Mouse (Mus musculus): Measurements from ENCODE around the gene D6Ertd527e.
"Not testable (repeated sequence)": the region's sequence is repeated elsewhere in the genome, so short reads cannot be mapped to it uniquely, and the experiment has no call there.

D6Ertd527e gene

DNA sequence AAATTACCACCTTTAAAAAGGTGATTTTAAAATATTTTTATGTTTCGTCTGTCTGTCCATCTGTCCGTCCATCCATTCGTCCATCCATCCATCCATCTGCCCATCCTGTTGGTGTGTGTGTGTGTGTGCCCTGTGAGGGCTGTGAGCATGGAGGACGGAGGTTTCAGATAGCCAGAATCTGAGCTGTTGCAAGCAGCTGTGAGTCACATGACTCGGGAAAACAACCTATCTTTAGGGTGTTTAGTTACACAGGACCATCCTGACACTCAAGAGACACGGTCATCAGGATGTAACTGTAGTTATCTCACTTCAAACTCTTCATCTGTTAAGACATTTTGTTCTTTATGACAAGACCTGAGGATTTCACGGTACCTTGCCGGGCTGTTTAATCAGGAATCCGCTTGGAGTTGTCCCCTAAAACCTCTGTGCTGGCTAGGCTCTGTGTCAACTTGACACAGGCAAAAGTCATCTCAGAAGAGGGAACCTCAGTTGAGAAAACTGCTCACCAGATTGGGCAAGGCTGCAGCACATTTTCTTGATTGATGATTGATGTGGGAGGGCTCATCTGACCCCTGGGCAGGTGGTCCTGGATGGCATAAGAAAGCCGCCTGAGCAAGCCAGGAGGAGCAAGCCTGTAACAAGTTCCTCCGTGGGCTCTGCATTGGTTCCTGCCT, at the start of gene D6Ertd527e:
D6Ertd527e (plus strand) TSS at position 624 of the 674 bp plus-strand sequence.
- no peak for DNase-seq (ENCODE audit: low spot score in 2 of 2)

DNA sequence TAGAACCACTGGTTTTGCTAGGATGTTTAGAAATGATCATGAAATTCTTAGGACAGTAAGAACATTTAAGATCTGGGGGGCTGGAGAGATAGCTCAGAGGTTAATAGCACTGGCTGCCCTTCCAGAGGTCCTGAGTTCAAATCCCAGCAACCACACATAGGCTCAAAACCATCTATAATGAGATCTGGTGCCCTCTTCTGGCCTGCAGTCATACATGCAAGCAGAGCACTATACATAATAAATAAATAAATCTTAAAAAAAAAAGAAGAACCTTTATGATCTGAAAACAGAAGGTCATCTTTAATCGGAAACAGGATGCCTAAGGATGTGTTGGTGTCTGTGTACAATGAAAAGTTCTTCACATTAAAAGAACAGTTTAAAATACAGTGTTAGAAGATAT, 44.8 kb upstream of the D6Ertd527e start:
- no peak for DNase-seq (ENCODE audit: low spot score in 2 of 2)

DNA sequence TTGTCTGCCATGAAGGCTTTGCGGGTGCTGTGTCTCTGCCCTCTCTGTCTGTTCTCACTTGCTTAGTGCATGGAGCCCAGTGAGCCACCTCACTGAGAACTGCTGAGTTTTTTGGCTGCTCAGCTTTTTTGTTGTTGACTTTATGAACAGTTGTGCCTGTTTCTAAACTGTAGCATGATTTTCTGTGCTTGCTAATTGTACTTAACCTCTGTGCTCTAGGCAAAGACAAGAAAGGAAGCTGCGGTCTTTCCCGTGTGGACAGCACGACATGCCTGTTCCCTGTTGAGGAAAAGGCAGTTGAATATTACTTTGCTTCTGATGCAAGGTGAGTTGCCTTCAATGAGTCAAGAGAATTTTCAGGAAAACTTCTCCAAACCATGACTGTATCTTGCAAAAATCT, 41.0 kb upstream of the D6Ertd527e start:
- DNase-seq (ENCODE audit: low spot score in 2 of 2): no peak

DNA sequence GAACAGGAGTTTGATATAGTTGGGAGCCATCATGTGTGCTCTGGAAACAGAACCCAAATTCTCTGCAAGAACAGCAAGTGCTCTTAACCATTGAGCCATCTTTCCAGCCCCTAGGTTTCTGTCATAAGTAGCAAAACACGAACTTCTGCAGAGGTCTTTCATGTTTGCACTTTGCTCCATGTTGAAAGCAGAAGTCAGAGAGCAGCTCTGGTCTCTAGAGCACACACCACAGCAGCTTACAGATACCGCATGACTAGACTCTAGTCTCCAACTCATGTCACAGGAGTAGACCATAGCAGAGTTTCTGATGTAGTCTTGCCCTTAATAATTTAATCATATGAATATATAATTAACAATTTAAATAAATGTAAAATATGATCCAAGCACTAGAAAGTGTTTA, 36.3 kb upstream of the D6Ertd527e start:
- no peak for DNase-seq (ENCODE audit: low spot score in 2 of 2)

DNA sequence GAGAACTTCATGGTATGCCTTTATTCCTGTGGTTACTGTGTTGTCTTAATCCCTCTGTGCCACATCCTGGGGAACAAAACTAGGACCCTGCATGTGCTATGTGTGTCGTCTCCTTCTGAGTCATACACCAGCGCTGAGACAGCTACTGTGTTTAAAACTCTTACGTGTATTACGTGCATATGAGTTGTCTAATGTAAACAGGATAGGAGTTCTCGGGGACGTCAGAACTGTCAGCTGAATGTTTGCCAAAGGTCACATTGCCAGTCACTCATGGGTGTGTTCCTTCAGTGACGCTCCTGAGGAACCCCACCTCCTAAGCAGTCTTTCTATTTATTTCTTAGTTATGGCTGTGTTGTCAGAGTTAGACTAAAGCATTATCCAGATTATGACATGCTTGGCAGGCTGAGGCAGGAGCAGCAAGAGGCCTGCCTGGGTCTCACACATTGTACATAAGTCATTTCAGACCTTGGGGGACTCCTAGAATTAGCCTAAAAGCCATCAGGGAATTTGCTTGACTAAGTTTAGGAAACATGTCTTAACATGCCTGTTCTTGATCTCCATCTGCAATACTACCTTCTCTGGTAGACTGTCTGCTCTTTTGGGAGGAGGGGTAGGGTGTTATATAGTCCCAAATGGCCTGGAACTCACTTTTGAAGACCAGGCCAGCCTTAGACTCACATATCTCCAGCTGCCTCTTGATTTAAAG, 35.2 kb upstream of the D6Ertd527e start:
- DNase-seq (ENCODE audit: low spot score in 2 of 2): no peak

DNA sequence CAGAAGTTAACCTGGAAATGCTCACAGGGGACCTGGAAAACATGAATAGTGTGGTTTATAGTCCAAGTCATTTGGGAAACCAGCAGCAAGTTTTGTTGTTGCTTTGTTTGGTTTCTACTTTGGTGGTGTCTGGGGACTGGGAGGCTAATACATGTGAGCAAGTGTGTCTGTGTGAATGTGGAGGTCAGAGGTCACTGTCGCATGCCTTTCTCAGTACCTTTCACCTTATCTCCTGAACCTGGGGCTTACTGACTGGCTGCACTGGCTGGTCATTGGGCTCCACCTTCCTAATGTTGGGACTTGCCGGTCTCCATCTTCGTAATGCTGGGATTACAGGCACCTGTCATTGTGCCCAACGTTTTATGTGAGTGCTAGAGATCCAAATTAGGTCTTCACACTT, 33.9 kb upstream of the D6Ertd527e start:
- no peak for DNase-seq (ENCODE audit: low spot score in 2 of 2)

DNA sequence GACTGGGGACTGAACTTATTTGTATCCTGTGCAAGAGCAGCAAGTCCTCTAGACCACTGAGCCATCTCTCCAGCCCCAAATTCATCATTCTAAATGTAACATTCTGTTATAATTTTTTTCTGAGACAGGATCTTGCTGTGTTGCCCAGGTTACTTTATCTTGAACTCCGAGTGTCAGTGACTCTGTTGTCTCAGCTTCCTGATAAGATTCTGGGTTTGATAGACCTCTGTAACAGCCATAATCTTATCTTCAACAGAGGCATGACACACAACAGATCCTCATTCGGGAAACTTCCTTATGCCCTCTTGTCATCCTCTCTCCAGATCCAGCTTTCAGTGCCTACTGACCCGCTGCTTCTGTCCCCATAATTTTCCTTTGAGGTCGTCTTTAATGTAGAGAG, 31.8 kb upstream of the D6Ertd527e start:
- no peak for DNase-seq (ENCODE audit: low spot score in 2 of 2)

DNA sequence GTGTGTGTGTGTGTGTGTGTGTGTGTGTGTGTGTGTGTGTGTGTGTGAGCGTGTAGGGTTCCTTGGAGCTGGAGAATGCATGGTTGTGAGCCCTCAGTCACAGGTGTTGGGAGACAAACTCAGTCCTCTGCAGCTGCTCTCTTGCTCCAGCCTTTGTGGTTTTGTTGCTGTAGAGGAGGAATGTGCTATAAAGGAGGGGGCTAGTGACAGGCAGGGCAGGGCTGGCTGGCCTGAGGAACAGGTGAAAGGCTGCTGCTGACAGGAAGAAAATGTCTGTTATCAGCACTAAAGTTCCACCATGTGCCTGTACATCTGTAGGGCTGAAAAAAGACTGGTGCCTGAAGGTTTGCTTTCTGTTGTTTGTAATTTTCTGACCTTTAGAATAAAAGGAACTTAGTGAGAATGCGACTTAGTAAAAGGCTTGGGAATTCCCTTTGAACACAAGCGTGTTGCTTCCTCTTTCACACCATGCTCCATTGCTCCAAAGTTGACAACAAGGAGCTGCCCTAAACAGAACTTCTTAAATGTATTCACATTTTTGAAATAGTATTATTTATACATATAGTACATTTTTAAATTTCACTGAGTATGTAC, 29.4 kb upstream of the D6Ertd527e start:
- DNase-seq (ENCODE audit: low spot score in 2 of 2): peak in 1 of 2 experiments; percentile 23

DNA sequence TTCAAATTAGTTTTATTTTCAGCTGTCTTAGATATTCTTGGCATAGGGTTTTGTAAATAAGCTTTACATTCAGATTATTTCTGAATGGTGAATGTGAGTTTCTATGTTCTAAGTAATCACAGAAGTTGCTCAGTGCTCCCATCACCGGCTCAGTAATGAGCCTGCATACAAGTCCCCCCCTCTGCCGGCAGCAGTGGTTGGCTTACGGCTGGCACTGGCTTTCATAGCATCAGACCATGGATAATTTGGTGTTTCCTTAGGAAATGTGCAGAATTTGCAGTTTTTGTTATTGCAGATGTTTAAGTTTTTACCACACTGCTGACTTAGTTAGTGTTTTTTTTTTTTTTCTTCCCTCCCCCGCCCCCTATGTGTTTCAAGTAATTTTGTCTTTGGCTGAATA, 25.1 kb upstream of the D6Ertd527e start:
- no peak for DNase-seq (ENCODE audit: low spot score in 2 of 2)

DNA sequence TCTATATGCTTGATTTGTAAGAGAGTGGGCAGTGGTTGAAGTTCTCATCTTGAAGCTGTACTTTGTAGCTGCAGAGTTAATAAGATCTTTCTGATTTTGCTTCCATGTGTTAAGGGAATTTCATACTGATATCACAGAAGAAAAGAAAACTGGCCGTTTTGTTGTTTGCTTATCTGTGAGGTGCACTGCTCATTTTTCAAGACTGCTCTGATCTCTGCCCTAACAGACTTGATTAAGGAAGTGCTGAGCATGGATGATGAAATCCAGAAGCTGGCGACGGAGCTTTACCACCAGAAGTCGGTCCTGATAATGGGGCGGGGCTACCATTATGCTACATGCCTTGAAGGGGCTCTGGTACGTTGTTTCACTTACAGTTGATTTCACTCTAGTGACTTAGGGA, 19.5 kb upstream of the D6Ertd527e start:
- no peak for DNase-seq (ENCODE audit: low spot score in 2 of 2)

DNA sequence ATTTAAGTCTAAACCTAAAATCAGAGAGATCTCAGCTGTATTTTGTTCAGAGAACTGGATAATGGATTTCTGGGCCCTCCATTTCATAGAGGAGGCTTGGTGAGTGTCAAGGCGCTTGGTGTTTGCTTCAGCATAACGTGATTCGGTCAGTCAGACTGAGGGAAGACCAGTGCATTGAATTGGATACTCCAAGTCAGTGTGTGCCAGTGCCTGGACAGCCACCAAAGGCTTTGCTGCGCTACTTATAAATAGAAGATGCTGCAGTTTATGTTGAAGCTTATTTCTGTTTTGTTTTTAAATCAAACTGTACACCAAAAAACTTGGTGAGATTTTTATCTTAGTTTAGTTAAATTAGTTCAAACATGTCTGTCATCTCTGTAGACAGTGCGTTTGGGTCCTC, 16.2 kb upstream of the D6Ertd527e start:
- no peak for DNase-seq (ENCODE audit: low spot score in 2 of 2)

DNA sequence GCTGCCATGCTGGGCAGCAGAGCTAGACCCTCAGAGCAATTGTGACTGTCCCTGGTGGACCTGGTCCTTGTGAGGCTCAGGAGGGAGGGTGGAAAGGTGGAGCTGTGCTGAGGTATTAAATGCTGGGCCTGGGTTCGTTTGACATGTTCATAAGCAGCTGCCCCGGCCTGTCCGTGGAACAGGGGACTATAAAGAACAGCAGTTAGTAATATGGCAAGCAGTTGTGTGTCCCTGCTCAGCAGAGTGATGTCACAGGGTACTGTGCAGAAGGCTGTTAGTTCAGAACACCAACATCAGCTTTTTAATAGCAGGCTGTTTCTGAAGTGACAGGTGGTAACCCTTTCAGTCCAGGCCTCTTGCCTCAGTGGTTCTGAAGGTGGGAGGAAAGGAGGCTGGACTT, 13.7 kb upstream of the D6Ertd527e start:
- DNase-seq (ENCODE audit: low spot score in 2 of 2): no peak

DNA sequence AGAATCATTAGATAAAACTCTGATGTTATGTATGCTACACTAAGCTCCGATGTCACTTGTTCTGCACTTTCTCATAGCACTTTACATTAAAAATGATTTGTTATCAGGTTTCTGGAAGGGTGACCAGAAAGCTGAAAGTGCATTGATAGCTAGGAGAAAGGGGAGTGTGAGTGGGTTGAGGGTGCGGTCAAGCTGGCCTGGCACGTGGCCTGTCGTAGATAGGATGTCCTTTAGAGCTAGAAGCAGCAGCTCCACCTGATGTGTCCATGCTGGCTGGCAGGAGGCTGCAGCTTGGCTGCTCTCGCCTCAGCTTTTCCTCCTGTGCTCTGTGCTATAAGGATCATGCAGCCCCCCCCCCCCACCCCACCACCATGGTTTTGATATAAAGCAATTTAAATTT, 12.1 kb upstream of the D6Ertd527e start:
- DNase-seq (ENCODE audit: low spot score in 2 of 2): no peak

DNA sequence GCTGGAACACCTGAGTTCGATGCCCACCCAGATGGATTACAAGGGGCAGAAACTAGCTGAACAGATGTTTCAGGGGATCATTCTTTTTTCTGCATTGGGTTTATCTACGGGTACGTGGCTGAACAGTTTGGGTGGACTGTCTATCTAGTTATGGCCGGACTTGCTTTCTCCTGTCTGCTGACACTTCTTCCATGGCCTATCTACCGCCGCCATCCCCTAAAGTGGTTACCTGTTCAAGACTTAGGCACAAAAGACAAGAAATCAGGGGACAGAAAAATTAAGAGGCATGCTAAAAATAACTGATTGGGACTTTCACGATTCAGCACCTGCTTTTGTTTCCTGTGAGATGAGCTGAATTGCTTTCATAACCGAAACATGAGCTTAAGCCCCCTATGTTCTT, 10.9 kb upstream of the D6Ertd527e start:
- not testable (repeated sequence) for DNase-seq (ENCODE audit: low spot score in 2 of 2)

DNA sequence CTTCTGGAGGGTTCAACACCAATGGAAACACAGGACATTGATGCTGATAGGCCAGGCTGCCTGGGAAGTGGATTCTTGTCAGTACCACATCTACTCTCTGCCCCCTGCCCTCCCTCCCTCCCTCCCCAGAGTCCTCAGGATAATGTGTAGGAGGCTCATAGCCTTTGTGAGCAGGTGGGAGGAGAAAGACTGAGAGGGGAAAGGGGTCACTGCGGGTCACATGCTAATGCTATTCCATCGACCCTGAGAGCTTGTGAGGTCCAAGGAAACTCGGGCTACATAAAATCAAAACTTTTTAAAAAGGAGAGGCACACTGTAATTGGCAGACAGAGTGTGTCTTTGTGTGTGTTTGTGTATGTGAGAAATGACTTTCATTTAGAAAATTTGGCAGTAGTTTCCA, 5.3 kb upstream of the D6Ertd527e start:
- DNase-seq (ENCODE audit: low spot score in 2 of 2): no peak

DNA sequence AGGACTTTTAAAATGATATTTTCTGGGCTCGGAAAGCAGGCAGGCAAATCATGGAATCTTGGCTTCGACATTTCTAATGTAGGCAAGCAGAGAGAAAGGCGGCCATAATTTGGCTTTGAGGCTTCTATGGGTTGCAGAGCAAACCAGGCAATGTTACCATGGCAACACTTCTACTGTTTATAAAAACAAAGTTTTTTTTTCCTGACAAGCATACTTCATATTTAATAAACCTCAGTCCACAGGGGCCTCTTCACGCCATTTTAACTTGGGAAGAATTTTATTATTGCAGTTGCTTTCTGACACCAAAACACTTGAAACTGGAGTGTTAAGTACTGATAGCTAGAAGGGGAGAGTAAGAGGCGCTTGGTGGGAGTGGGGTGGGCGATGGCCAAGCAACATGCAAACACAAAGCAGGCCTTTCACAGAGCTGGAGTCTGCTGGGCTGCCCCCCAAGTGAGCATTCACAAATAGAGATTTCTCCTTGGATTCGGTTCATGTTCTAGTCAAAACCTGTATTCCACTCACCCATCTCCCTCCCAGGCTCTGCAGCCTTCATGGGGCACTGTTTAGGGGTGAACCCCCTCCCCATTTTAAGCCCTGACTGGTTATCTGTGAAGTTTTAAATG, 4.8 kb upstream of the D6Ertd527e start:
- no peak for DNase-seq (ENCODE audit: low spot score in 2 of 2)

DNA sequence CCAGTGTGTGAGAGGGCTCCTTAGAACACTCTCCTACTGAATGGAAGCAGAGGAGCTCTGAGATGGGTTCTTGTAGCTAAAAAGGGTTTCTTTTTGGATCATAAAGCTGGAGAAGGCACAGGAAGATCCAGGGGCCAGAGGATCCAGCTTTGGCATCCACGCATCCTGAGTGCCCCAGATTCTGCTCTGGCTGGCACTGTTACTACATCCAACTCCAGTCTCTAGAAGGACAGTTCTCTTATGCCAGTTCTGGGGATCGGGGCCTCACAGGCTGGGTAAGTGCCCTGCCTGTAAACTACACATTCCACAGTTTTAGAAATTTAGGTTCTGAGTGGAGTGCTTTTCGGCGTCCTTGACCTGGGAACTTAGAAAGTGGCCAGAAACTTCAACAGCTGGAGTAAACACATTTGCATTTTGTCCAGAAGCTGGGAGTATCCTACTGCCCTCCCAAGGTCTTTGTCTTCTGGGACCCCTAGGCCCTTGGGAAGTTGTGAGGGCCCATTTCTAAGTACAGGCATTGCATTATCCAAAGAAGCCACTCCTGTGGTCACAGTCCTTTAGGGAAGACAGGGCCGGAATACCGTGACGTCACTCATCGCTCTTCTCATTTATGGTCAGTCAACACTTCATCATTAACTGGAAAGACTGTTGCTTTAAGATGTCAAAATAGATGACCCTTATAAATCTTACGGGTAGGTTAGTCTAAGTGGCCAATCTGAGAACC, 4.1 kb upstream of the D6Ertd527e start:
- DNase-seq (ENCODE audit: low spot score in 2 of 2): no peak

DNA sequence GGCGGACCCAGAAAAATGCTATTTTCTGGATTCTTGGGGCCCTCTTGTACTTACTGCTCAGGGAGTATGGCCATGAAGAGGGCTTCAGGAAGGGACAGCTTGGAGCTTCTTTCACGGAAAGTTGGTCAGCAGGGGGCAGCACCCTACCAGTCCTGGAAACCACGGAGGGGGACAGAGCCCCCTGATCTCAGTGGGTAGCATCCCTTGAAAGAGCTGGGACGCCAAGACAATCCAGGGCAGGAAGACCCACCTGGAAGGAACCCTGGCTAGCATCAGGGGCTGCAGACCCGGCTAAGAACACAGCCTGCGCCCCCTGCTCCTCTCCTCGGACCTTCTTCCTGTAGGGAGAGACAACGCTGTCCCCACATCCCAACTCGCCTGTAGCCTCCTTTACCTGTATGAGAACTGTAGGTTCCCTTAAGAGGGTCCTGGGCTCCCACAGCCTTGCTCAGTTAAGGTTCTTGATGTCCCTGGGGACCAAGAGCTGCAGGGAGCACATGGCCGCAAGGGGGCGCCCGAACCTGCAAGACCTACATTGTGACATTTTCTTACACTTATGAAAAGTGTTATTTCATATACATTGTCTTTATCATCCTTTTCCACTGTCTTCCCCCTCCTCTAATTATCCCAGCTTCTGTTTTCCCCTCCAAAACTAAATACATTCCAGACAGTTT, 3.1 kb upstream of the D6Ertd527e start:
- peak; percentile 81 to 91 for DNase-seq (ENCODE audit: low spot score in 2 of 2)

DNA sequence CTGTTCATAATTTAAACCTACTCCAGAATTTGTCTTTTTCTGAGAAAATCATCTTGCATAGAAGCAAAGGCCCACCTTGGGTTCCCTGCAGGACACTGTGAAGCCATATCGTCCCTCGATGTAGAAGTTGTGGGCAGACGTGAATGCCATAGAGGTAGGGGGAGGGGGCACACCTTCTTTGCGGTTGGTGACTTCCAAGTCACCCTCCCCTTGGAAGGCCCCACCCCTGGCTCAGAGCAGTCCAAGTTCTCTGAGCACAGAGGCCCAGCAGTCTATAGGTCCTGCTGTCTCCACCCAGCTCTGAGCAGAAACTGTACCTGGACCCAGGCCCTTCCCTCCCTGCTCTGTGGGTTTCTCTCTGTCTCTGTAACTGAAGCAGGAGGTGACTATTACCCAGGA, 2.6 kb upstream of the D6Ertd527e start:
- no peak for DNase-seq (ENCODE audit: low spot score in 2 of 2)

DNA sequence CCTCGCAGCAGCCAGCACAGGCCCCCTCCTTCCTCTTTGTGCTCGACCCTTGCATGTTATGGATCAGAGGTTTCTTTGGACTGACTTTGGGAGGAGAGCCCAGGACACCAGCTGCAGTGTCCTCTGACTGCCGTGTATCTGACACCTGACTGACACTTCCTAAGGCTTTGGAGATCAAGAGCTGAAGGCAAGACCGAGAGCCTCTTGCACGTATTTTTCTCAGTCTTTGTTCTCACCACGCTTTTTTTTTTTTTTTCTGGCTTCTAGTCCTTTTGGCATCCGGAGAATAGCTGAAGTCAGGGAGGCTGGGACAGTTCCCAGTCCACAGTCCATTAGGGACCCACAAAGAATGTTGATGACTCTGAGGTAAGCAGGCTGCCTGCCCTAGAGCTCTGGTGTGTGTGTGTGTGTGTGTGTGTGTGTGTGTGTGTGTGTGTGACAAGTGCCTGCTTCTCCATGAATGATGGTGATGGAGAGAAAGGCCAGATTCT, 2.1 kb upstream of the D6Ertd527e start:
- DNase-seq (ENCODE audit: low spot score in 2 of 2): no peak

DNA sequence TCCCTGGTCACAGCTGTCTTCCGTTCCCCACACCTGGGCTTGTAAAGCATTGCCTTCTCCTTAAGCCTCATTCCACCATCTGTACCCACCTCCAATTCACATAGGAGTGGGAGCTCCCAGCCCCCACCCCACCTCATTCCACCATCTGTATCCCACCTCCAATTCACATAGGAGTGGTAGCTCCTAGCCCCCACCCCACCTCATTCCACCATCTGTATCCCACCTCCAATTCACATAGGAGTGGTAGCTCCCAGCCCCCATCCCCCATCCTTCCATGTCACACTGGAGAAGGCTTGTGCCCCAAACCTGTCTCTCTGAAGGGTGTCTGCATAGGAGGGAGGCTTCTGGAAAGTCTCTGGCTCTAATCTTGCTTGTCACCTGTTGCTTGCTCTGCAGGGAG, 1.2 kb upstream of the D6Ertd527e start:
- no peak for DNase-seq (ENCODE audit: low spot score in 2 of 2)
